Mouse (Mus musculus) left cerebral cortex, postnatal 14 days (tissue): ENCODE data around the gene Dmkn. TPM values are rescaled to one million over a fixed set of nuclear protein-coding genes. Genes with fewer than 3 reads are reported as not detected.
"Not testable (repeated sequence)": the region's sequence is repeated elsewhere in the genome, so short reads cannot be mapped to it uniquely, and the experiment has no call there.

ENCODE experiments used
- DNase-seq, 2 experiments: peaks; one replicate each; pipeline ENCODE4 v3.0.0; 2021 to 2022; ENCODE audit warnings: low spot score in 2 of 2, mixed read lengths in 1 of 2
- intact Hi-C: fragments of 180-260 bp; cut with DNase I; formaldehyde crosslinking; loops from one replicate; pipeline ENCODE4 v1.15.1; 2025
- total RNA-seq, 2 experiments: library from RNA; stranded (reverse); gene quantifications; 2 replicates each; pipeline ENCODE4 v1.2.3; 2021

The Dmkn gene
- total RNA-seq, 2 experiments from 2014 or later = 3.6 to 4.2 TPM

- intact Hi-C loops = no loop called here
- no peak for DNase-seq
These were observed 40.6 kb downstream of the Dmkn start for GRCm38 (mm10) chr7:30804026-30804715.

DNA sequence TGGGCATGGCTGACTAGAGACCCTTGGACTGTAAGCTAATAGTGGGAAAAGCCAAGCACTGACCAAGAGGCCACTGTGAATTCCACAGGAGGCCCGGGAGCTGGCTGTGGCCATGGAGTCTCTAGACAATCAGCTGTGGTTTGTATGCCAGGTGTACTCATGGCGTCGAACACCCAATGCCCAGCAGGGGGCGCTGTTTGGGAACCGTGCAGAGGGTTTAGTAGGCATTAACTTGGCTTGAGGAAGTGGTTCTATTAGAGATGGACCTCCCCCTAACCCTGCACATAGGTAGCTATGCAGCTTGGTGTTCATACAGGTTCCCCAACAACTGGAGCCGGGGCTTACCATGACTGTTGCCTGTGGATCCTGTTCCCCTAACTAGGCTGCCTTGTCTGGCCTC, 42.4 kb downstream of the Dmkn start:
- intact Hi-C loops = no loop called here
- DNase-seq = no peak

DNA sequence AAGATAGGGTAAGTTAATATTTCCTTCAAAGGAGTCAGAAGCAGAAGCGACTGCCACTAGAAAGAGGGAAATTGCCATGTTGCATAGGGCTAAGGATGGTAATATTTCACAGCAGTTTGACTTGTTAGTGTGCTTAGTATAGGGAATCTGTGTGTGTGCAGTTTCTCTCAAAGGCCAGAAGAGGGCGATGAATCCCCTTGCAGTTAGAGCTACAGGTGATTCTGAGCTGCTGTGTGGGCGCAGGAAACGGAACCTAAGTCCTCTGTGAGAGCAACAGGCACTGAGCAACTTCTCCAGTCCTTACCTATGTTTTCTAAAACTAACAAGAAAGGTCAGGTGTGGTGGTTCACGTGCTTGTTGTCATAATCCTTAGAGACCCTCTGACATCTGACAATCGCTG, 46.8 kb downstream of the Dmkn start:
- no peak for DNase-seq
- intact Hi-C loops = loop anchor here (5.0 kb wide), 1 partner anchor 47 kb away; the partner anchor contains the start of gene Ffar3

DNA sequence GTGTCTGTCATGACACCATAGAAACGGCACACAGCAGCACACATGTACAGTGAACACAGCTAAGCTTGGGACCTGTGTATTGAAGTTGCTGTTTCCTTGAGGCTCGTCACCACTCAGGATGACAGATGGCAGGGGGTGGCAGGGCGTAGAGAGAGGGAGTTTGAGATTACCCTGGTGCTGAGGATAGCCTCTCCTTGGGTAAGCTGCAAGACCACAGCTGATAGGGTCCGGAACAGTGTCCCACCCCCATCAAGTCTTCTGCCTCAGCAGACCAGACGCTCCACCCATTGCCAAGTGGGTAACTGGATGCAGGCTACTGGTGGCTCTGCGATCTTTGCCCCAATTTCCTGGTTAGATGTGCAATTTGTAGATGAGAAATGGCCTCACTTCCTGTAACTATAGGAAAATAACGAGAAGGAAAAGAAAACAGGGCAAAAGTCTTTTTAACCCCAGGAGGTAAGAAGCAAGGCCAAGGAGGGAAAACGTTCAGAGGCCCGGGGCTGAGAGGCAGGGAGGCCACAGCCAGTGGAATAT, 48.3 kb downstream of the Dmkn start:
- DNase-seq = no peak
- intact Hi-C loops = loop anchor here (5.0 kb wide), 1 partner anchor 45 kb away; the partner anchor contains the start of gene Ffar3

DNA sequence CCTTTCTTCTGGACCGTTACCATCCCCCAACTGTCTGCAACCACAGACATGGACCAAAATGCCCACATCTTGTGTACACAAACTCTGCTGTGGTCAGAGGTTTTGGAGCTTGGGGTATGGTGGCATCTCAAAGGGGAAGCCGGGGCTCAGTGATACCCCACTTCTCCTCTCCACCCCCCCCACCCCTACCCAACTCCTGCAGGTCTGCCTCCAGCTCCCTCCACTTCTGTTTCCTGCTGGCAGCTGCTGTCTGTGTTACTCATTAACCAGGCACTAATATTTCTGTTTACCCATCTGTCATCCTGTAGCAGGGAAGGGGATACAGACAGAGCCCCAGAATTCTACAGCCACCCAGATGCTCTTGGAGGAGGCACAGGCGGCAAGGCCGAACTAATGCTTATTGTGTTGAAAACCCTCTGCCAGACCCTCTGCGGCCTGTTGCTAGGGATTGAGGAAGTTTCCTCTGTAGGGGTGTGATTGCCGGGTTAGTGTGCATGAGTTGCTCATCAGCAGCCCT, 48.8 kb downstream of the Dmkn start:
- DNase-seq = no peak
- intact Hi-C loops = loop anchor here (5.0 kb wide), 1 partner anchor 45 kb away; the partner anchor contains the start of gene Ffar3

GRCm38 (mm10) chr7:30820131-30820530, 56.6 kb downstream of the Dmkn start:
- intact Hi-C loops = no loop called here

DNA sequence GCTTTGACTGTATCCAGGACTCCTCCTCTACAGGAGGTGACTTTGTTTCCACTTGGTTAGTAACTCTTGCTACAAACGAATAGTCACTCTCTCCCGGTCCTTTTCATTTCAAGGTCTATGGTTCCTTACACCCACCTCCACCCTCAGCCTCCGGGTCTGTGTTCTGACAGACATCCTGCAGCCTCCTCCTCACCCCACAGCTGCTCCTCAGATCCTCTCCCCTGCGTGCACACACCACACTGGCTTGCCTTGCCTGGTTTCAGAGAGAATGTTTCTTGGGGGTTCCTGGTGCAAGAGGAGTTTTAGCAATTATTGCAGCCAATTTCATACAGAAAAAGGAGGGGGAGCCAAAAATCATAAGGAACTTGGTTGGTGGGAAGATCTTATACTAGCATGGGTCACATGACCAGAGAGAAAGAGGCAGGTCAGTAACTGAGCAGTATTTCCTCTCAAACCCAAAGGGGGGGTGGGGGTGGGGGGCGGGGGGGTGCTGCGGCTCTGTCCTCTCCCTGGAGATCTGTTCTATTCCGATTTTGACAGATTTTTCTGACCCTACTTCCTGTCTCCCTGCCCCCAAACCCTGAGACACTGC, 57.4 kb downstream of the Dmkn start:
- intact Hi-C loops = no loop called here
- DNase-seq = no peak

More at GRCm38 (mm10) chr7:30820131-30820530, 56.6 kb downstream of the Dmkn start:
- no peak for DNase-seq

GRCm38 (mm10) chr7:30821532-30821931, 58.0 kb downstream of the Dmkn start:
- DNase-seq = no peak
- intact Hi-C loops = no loop called here

- intact Hi-C loops = no loop called here
- DNase-seq = no peak
These were observed 60.1 kb downstream of the Dmkn start, which contains the start of gene Ffar2 for GRCm38 (mm10) chr7:30823675-30824074. Gene Ffar2 (minus strand): TSS chr7:30823775.

- DNase-seq = no peak
- intact Hi-C loops = no loop called here
These were observed 60.8 kb downstream of the Dmkn start for GRCm38 (mm10) chr7:30824306-30824705.

GRCm38 (mm10) chr7:30826660-30827059, 63.1 kb downstream of the Dmkn start:
- DNase-seq = no peak
- intact Hi-C loops = no loop called here

DNA sequence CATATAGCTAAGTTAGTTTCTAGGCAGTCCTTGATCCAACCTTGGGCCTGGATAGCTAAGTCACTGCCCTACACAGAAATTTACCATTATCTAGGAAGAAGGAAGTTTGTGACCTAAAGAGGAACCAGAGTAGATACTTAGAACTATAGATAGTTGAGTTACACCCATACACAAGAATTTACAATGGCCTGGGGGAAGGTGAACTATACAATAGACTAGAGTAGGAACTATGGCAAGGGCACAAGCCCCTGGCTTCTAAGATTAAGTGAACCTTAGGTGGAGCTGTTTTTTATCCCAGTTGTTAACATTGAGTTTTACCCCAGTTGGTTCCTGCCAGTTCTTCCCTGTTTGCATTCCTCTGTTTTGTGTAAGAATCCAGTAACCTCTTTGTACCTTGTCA, 65.3 kb downstream of the Dmkn start:
- intact Hi-C loops, DNase-seq: not testable (repeated sequence)

DNA sequence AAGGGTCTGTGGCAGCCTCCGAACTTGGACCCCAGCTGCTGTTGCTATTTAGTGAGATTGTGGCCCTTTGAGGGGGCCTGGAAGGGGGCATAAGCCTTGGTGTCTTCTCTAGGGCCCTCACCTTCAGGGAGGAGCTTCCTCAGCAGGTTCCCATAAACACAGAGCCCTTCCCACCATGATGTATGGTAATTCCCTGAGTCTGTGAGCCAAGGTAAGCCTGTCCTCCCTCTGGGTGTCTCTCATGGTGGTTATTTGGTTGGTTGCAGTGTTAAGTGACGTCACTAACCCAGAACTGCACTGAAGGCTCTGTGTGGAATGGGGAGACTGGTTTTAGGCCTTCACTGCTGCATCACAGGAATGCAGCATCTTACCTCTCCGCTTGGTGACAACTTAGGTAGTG, 65.9 kb downstream of the Dmkn start:
- DNase-seq = no peak
- intact Hi-C loops = no loop called here

Other genes with a start within 250 kb of the Dmkn start
- gene Arhgap33, start 228.7 kb upstream of the Dmkn start, total RNA-seq = 100 to 1,000 TPM; 233 to 246 TPM
- 10 to 100 TPM in 1 of 2 experiments, 1 to 10 TPM in 1; 5.3 to 10.8 TPM for gene Hspb6, start 211.6 kb upstream of the Dmkn start, total RNA-seq
- 1 to 10 TPM; 2.7 to 3.8 TPM for gene Proser3, start 211.5 kb upstream of the Dmkn start, total RNA-seq
- 10 to 100 TPM; 37.5 to 39.0 TPM for gene Lin37, start 203.9 kb upstream of the Dmkn start, total RNA-seq
- gene U2af1l4, start 200.5 kb upstream of the Dmkn start, total RNA-seq = 10 to 100 TPM; 60.2 to 61.4 TPM
- gene Gm49396, start 200.4 kb upstream of the Dmkn start, total RNA-seq = 1 to 10 TPM; 3.8 to 4.6 TPM
- 10 to 100 TPM; 81.0 to 81.3 TPM for gene Psenen, start 200.1 kb upstream of the Dmkn start, total RNA-seq
- gene Igflr1, start 198.3 kb upstream of the Dmkn start, total RNA-seq = 1 to 10 TPM; 1.1 to 1.6 TPM
- 10 to 100 TPM; 48.5 to 49.0 TPM for gene Kmt2b, start 175.0 kb upstream of the Dmkn start, total RNA-seq
- not detected for gene Zbtb32, start 164.8 kb upstream of the Dmkn start, total RNA-seq
- under 1 TPM; 0.32 to 0.48 TPM for gene Upk1a, start 150.9 kb upstream of the Dmkn start, total RNA-seq
- 100 to 1,000 TPM; 783 to 807 TPM for gene Cox6b1, start 137.6 kb upstream of the Dmkn start, total RNA-seq
- gene Etv2, start 127.9 kb upstream of the Dmkn start, total RNA-seq = not detected
- 10 to 100 TPM; 67.9 to 69.0 TPM for gene Rbm42, start 113.4 kb upstream of the Dmkn start, total RNA-seq
- gene Haus5, start 98.8 kb upstream of the Dmkn start, total RNA-seq = 1 to 10 TPM; 5.9 to 6.5 TPM
- not detected for gene Pmis2, start 92.2 kb upstream of the Dmkn start, total RNA-seq
- gene 2200002J24Rik, start 64.8 kb upstream of the Dmkn start, total RNA-seq = not detected
- gene Atp4a, start 51.5 kb upstream of the Dmkn start, total RNA-seq = 1 to 10 TPM in 1 of 2 experiments, under 1 TPM in 1; 0.78 to 1.0 TPM
- 100 to 1,000 TPM; 137 TPM for gene Tmem147, start 34.2 kb upstream of the Dmkn start, total RNA-seq
- not detected for gene Gapdhs, start 20.1 kb upstream of the Dmkn start, total RNA-seq
- 10 to 100 TPM in 1 of 2 experiments, 1 to 10 TPM in 1; 5.5 to 10.0 TPM for gene Sbsn, start 12.3 kb upstream of the Dmkn start, total RNA-seq
- not detected for gene Krtdap, start 24.1 kb downstream of the Dmkn start, total RNA-seq
- under 1 TPM in 1 of 2 experiments, not detected in 1; 0.17 TPM for gene Ffar2, start 60.0 kb downstream of the Dmkn start, total RNA-seq
- under 1 TPM in 1 of 2 experiments, not detected in 1; 0.21 TPM for gene Ffar3, start 92.4 kb downstream of the Dmkn start, total RNA-seq
- gene Ffar1, start 97.8 kb downstream of the Dmkn start, total RNA-seq = not detected
- not detected for gene Cd22, start 116.6 kb downstream of the Dmkn start, total RNA-seq
- 100 to 1,000 TPM; 112 to 195 TPM for gene Mag, start 151.1 kb downstream of the Dmkn start, total RNA-seq
- gene Hamp2, start 160.9 kb downstream of the Dmkn start, total RNA-seq = not detected
- gene Hamp, start 180.3 kb downstream of the Dmkn start, total RNA-seq = not detected
- 100 to 1,000 TPM; 113 to 115 TPM for gene Usf2, start 193.0 kb downstream of the Dmkn start, total RNA-seq
- 10 to 100 TPM; 11.9 to 13.0 TPM for gene Lsr, start 209.7 kb downstream of the Dmkn start, total RNA-seq
- under 1 TPM; 0.18 to 0.27 TPM for gene Fam187b, start 210.0 kb downstream of the Dmkn start, total RNA-seq